Mouse (Mus musculus): ENCODE measurements around the gene Qpctl.

- TF ChIP-seq GATA1 (IDR thresholded peaks at IDR 0.05; ENCODE audit: borderline replicate concordance, low read length): no peak
- TF ChIP-seq CTCF (IDR thresholded peaks at IDR 0.05; ENCODE audit: low read depth, low read length): no peak
- TF ChIP-seq GATA2 (IDR thresholded peaks at IDR 0.05; ENCODE audit: borderline replicate concordance, low read depth, low read length): no peak
These were observed 21.1 kb upstream of the Qpctl start for GRCm38 (mm10) chr7:19170142-19170541.
